Mouse (Mus musculus): ENCODE data around the gene Cd200.

Gene Cd200

DNA sequence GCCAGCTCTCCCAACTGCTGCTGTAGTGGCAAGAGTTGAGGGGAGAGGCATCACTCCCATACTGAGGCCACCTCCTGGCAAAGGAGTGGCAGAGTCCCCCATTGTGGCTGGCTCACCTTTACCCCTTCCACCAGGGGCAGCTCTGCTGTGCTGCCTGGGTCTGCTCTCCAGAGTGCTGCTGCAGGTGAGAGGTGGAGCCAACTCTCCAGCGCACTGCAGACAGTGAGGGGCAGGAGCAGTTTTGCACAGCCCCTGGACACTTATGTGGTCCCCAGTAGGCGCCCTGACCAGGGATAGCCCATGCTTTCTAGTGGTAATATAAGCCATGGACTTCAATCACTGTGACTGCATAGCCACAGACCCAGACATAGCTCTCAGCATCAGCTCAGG lies 74.5 kb downstream of the Cd200 start:
- no peak for DNase-seq (ENCODE audit: low spot score)

DNA sequence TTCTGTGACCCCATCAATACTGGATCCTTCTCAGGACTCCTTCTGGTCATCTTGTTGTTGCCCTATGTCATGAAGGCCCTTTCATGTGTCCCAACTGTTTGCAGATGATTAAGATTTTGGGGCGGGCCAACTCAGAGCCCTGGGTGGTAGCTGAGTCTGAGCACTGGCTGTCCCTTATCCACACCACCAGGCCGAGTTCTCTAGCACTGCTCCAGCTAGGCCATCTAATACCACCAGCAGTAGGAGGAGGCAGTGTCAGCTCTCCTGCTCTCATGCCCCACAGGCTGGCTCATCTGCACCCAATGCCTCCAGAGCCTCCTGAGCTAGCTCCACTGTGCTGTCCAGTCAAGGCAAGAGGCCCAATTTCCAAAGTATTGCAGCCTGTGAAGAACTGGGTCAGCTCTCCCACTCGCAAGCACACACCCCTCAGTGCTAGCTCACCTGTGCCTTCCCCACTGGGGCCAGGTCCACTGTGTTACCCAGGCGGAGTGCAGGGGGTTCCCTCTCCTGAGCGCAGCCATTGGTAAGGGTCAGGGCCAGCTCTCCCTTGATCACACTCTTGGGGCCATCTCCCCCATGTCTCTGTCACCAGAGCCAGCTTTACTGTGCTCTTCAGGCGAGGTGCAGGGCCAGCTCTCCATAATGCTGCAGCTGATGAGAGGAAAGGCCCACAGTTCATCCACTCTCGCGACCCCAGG lies 75.0 kb downstream of the Cd200 start:
- DNase-seq (ENCODE audit: low spot score) = no peak

DNA sequence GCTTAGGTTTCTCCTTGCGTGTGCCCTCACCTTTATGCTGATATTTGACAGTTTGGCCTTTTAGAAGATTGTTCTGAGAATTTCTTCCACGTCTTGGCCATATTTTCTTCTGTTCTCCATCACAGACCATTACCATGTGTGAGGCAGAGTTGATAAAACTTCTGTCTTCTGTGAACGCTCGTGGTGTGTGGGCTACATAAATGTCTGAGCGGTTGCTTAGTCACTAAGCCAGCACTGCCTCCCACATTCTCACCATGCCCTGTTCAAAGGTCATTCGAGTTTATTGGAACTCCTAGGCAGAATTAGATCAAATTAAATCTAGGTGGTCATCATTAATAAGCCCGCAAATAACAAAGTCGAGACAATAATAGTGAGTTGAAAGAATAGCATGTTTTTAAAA lies 76.3 kb downstream of the Cd200 start:
- no peak for DNase-seq (ENCODE audit: low spot score)

All from testis, postnatal 14 days (tissue).